Mouse (Mus musculus) ES-Bruce4 (cell line): ENCODE measurements around the gene Dbp. TPM values are rescaled to one million over a fixed set of nuclear protein-coding genes. Genes with fewer than 3 reads are reported as not detected.

Experiments
- H3K27ac ChIP-seq: 2 replicates; pipeline ENCODE4 v1.5.1; 2012; ENCODE audit warnings: low read length, inconsistent platforms; ENCODE audit not compliant: insufficient read depth
- H3K27me3 ChIP-seq: 2 replicates; pipeline ENCODE4 v1.6.1; 2012; ENCODE audit warnings: mild to moderate bottlenecking, low read length, inconsistent platforms; ENCODE audit not compliant: control insufficient read depth, poor library complexity, insufficient read depth, severe bottlenecking
- H3K36me3 ChIP-seq: 2 replicates; pipeline ENCODE4 v1.6.1; 2012; ENCODE audit warnings: inconsistent platforms, mild to moderate bottlenecking, low read length, moderate library complexity; ENCODE audit not compliant: control insufficient read depth, poor library complexity, insufficient read depth, severe bottlenecking
- H3K4me1 ChIP-seq: one replicate; pipeline ENCODE4 v1.8.1; 2011; ENCODE audit warnings: low read length; ENCODE audit not compliant: control insufficient read depth, insufficient read depth
- H3K4me3 ChIP-seq: 2 replicates; pipeline ENCODE4 v1.5.1; 2011; ENCODE audit warnings: low read depth, mild to moderate bottlenecking, low read length
- H3K9ac ChIP-seq: 2 replicates; pipeline ENCODE4 v1.6.1; 2012; ENCODE audit warnings: low read depth, mild to moderate bottlenecking, inconsistent platforms; ENCODE audit not compliant: poor library complexity, severe bottlenecking
- H3K9me3 ChIP-seq: replicated peaks from 2 replicates; pipeline ENCODE4 v1.6.1; 2012; ENCODE audit warnings: mild to moderate bottlenecking, low read length, inconsistent platforms; ENCODE audit not compliant: control insufficient read depth, poor library complexity, insufficient read depth, severe bottlenecking
- CTCF ChIP-seq: IDR thresholded peaks from one replicate; pipeline ENCODE4 v1.8.1; 2011; ENCODE audit warnings: low read depth, low read length
- EP300 ChIP-seq: IDR thresholded peaks from 2 replicates; pipeline ENCODE4 v1.6.1; 2011; ENCODE audit warnings: low read depth, low read length; ENCODE audit not compliant: insufficient read depth
- POLR2A ChIP-seq: IDR thresholded peaks from one replicate; pipeline ENCODE4 v1.8.1; 2011; ENCODE audit warnings: low read length; ENCODE audit not compliant: insufficient read depth
- polyA plus RNA-seq: library from polyadenylated mRNA; stranded (reverse); fragments of >200 nt; gene quantifications from 2 replicates; pipeline ENCODE4 v1.2.4, GENCODE M21; 2011; ENCODE audit warnings: low read depth; ENCODE audit not compliant: missing spikeins, insufficient read depth, insufficient read length

Dbp gene
- polyA plus RNA-seq, 1 experiment: 6.9 TPM

GRCm38 (mm10) chr7:45692364-45692763, 12.5 kb upstream of the Dbp start:
- Histone ChIP-seq H3K4me1 (peaks cover 6% of the 10 kb centered on the region), H3K36me3 (no peaks in the 10 kb centered on the region), H3K4me3 (no peak overlapping the region), H3K9ac (no peak overlapping the region), H3K9me3 (no peaks in the 10 kb centered on the region), H3K27me3 (no peaks in the 10 kb centered on the region), H3K27ac (no peak overlapping the region)
- TF ChIP-seq POLR2A (no peak), EP300 (no peak), CTCF (no peak)

- peak within 1 kb of the TSS; percentile 7; the same call in 1 of the 2 replicates for H3K4me3 ChIP-seq
- no peak for TF ChIP-seq POLR2A
- no peak for TF ChIP-seq EP300
- no peak for TF ChIP-seq CTCF
- H3K4me1 ChIP-seq: peaks cover 6% of the 10 kb centered on the region
- H3K27me3 ChIP-seq: no peaks in the 10 kb centered on the region
- H3K9ac ChIP-seq: no peak within 1 kb of the TSS
- H3K27ac ChIP-seq: no peak within 1 kb of the TSS
- no peaks in the 10 kb centered on the region for H3K36me3 ChIP-seq
- H3K9me3 ChIP-seq: no peaks in the 10 kb centered on the region
These were observed 10.8 kb upstream of the Dbp start, which contains the start of gene Sec1 for GRCm38 (mm10) chr7:45693921-45694591. Sec1 (minus strand) TSS chr7:45694402.

- Histone ChIP-seq H3K9me3 (no peaks in the 10 kb centered on the region), H3K9ac (no peak overlapping the region), H3K27ac (no peak overlapping the region), H3K4me3 (no peak overlapping the region), H3K27me3 (peaks cover 3% of the 10 kb centered on the region; the same call in 1 of the 2 replicates), H3K36me3 (no peaks in the 10 kb centered on the region), H3K4me1 (peaks cover 6% of the 10 kb centered on the region)
- no peak for TF ChIP-seq POLR2A
- no peak for TF ChIP-seq EP300
- no peak for TF ChIP-seq CTCF
These were observed 9.8 kb upstream of the Dbp start for GRCm38 (mm10) chr7:45695098-45695497.

- Histone ChIP-seq H3K36me3 (no peaks in the 10 kb centered on the region), H3K4me1 (peaks cover 6% of the 10 kb centered on the region), H3K9ac (no peak overlapping the region), H3K27ac (no peak overlapping the region), H3K4me3 (no peak overlapping the region), H3K27me3 (peaks cover 3% of the 10 kb centered on the region; the same call in 1 of the 2 replicates), H3K9me3 (no peaks in the 10 kb centered on the region)
- TF ChIP-seq CTCF (no peak), EP300 (no peak), POLR2A (no peak)
These were observed 7.0 kb upstream of the Dbp start for GRCm38 (mm10) chr7:45697894-45698293.

GRCm38 (mm10) chr7:45699523-45700141, 5.3 kb upstream of the Dbp start, which contains the start of gene Car11:
Car11 (plus strand) TSS chr7:45699843.
- Histone ChIP-seq H3K36me3 (no peaks in the 10 kb centered on the region), H3K4me1 (no peaks in the 10 kb centered on the region), H3K9ac (peak within 1 kb of the TSS; percentile 57), H3K4me3 (peak within 1 kb of the TSS; percentile 65), H3K27ac (no peak within 1 kb of the TSS), H3K27me3 (peaks cover 3% of the 10 kb centered on the region; the same call in 1 of the 2 replicates), H3K9me3 (no peaks in the 10 kb centered on the region)
- TF ChIP-seq EP300 (no peak), CTCF (no peak), POLR2A (no peak)

GRCm38 (mm10) chr7:45700301-45701015, 4.4 kb upstream of the Dbp start:
- Histone ChIP-seq H3K4me1 (no peaks in the 10 kb centered on the region), H3K9me3 (no peaks in the 10 kb centered on the region), H3K27ac (no peak overlapping the region), H3K27me3 (peaks cover 3% of the 10 kb centered on the region; the same call in 1 of the 2 replicates), H3K9ac (peak overlapping the region; percentile 57), H3K36me3 (no peaks in the 10 kb centered on the region), H3K4me3 (peak overlapping the region; percentile 65)
- TF ChIP-seq POLR2A: no peak
- TF ChIP-seq EP300: no peak
- TF ChIP-seq CTCF: no peak
